Mouse (Mus musculus): ENCODE results near the gene Taok3.
A peak's percentile ranks its signal among the peaks of the same experiment; 100 is the strongest.

The Taok3 gene

GRCm38 (mm10) chr5:117185673-117186072 is 65.7 kb downstream of the Taok3 start:
- DNase-seq, result no peak

DNA sequence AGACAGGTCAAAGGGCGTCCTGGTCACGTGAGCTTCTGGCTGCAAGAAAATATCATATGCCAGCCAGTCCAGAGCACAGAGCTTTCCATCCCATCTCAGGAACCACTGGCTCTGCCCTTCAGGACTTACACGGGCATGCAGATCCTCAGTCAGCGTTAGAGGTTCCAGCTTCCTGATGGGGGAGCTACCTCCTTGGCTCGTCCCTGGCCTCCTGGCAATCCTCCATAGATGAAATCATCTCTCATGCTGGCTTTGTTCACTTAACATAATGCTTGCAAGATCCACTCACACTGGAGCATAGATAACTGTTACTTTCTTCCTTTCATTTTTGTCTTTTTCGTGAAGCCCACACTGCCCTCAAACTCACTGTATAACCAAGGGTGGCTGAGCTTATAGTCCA is 72.1 kb downstream of the Taok3 start:
- DNase-seq, result no peak

DNA sequence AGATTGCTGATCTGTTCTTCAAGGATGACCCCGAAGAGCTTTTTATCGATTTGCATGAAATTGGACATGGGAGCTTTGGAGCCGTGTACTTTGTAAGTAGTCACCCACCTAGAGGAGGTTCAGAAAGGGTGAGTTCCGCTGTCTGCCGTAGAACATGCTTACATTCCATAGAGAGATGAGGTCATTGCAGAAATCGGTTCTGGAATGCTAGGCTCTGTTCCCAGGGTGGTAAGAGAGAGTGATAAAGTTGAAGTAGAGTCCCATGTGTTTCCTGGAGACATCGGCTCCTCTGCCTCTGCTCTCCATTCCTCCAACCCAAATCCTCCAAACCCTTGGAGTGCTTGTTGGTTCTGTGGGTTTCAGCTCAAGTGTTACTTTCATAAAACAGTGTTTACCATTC is 73.8 kb downstream of the Taok3 start:
- no peak for DNase-seq

- no peak for DNase-seq
Observed at GRCm38 (mm10) chr5:117194672-117195071, 74.7 kb downstream of the Taok3 start.

GRCm38 (mm10) chr5:117196551-117196950 is 76.6 kb downstream of the Taok3 start:
- DNase-seq, result peak; percentile 42

DNA sequence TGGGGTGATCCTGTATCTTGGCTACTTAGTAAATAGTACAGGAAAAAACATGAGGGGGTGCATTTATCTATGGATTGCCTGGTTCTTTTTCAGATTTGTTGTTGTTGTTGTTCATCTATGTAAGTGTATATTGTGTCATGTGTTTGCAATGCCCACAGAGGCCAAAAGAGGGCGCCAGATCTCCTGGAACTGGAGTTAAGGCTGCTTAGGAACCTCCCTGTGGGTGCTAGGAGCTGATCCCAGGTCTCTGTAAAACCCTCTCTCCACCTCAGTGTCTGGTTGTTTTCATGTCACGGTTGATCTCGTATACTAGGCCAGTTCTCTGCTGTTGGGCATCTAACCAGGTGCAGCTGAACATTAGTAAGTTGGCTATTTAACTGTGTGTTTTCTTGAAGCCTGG is 78.5 kb downstream of the Taok3 start:
- DNase-seq, result no peak

- DNase-seq, result no peak
Observed at GRCm38 (mm10) chr5:117207286-117207685, 87.4 kb downstream of the Taok3 start.

- peak; percentile 31 for DNase-seq
Observed at GRCm38 (mm10) chr5:117214016-117214415, 94.1 kb downstream of the Taok3 start.

- DNase-seq, result no peak
Observed at GRCm38 (mm10) chr5:117231059-117231458, 111.1 kb downstream of the Taok3 start.

DNA sequence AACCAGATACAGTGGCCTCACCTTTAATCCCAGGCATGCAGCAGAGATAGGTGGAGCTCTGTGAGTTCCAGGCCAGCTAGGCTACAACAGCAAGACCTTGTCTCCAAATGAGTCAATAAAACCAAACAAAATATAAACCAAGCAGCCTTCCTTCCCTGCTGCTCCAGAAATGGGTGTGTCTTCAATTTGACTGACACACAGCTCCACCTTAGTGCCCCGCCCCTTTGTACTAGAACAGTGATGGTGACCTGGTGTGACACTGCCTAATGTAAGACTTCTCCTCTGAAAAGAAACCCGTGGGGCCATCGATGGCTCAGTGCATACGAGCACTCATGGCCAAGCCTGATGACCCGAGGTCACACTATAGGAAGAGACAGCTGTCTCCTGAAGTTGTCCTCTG is 116.6 kb downstream of the Taok3 start:
- DNase-seq, result no peak

DNA sequence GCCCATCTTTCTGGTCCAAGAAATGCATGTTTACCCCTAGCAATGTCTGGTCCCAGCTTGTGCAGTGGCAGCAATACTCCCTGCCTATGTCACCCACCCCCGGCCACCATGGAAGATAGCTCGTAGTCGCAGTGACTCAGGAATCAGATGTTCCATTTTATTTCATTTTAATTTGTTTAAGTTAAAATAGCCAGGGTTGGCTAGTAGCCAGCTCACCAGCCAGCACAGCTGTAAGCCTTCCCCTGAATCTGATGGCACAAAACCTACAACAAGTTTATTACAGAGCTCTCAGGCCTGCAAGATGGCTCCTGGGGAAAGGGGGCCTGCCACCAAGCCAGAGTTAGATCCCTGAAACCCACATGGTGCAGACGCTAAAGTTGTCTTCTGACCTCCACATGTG is 119.2 kb downstream of the Taok3 start:
- DNase-seq, result no peak

- DNase-seq, result no peak
Observed at GRCm38 (mm10) chr5:117240321-117240731, 120.4 kb downstream of the Taok3 start.

DNA sequence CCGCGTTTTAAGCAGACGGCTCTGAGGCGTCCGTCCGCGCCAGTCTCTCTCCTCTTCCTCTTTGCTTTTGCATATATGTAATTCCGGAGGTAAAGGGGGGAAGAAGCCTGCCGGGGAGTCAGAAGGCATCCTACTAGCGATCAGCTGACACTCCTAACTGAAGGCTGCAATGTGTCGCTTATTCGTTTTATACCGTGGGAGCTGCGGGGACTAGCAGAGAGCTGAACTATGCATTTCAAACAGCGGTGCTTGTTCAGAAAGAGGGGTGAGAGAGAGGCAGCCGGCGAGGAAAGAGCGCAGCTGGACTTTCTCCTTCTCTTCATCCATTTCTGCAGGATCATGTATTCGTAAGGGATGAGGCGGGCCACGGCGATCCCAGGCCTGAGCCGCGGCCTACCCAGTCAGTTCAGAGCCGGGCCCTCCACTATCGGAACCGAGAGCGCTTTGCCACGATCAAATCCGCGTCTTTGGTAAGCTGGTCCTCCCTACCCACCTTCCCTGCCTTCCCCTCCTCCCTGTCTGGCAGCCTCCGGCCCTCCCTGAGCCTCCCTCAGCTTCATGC is 120.9 kb downstream of the Taok3 start:
- no peak for DNase-seq

DNA sequence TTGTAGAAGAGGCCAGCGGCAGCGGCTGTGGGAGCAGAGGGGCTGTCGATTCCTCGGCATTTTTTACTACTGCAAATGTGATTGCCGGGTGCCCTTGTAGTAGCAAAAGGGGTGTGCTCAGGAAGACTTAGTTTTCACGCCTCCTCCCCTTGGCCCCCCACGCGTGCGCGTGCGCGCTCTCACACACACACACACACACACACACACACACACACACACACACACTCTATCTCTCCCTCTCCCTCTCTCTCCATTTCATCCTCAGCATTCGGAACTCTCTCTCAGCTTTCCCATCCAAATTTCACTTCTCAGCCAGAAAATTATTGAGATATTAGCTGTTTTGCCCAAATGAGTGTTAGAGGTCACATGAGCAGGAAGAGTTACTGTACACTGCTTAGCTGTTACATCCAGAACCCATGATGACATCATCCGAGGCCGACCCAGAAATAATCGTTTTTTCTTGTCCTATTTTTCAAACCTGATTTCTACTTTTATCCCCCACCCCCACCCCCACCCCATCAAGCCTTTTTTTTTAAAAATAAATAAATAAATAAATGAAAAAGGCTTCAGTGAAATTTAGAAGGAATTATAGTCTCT is 122.1 kb downstream of the Taok3 start:
- no peak for DNase-seq

DNA sequence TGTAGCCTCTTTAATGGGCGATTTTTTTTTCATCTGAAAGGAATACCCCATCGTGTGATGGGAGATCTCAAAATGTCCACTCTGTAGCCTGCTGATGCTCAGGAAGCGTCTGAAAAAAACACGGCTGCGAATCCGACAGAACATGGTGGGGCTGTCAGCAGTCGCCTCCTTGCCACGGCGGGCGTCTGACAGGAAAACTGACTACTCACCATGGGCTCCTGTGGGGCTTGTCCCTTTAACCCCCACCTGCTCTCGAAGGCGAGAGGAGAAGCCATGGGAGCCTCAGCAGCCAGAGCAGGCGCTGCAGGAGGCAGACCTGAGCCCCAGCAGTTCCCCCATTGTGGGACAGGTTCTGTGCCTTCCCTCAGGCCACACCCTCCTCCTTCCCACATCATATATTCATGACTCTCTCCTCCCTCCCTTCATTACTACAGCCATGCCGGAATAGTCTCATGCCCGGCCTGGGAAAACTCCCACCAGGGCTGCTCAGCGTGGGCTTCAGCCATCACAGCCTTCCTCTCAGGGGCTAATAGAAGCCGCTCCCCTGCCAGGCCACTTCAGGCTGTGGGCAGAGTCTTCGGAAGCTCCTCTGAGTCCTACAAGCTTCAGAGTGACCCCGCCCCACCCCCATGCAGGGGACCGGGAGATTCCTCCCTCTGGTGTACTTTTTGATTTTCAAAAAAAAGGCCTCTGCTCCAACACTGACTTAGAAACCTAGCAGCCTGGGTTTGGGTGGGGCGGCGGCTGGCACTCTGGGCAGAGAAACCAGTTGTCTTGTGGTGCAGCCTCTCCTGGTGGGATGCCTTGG is 122.9 kb downstream of the Taok3 start:
- DNase-seq, result no peak

- no peak for DNase-seq
Observed at GRCm38 (mm10) chr5:117245170-117245569, 125.2 kb downstream of the Taok3 start.

GRCm38 (mm10) chr5:117248351-117248750 is 128.4 kb downstream of the Taok3 start:
- no peak for DNase-seq

DNA sequence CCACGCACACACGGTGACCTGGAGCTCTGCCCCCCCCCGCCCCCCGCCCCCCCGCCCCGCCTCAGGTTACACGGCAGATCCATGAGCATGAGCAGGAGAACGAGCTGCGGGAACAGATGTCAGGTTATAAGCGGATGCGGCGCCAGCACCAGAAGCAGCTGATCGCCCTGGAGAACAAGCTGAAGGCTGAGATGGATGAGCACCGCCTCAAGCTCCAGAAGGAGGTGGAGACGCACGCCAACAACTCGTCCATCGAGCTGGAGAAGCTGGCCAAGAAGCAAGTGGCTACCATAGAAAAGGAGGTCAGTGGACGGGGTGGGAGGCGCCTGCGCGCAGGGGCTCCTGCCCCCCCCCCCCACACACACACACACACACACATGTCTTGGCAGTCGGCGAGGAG is 130.9 kb downstream of the Taok3 start:
- DNase-seq, result no peak

- DNase-seq, result no peak
Observed at GRCm38 (mm10) chr5:117251763-117252162, 131.8 kb downstream of the Taok3 start.

- DNase-seq, result no peak
Observed at GRCm38 (mm10) chr5:117258276-117258675, 138.3 kb downstream of the Taok3 start.

- DNase-seq, result no peak
Observed at GRCm38 (mm10) chr5:117263566-117263965, 143.6 kb downstream of the Taok3 start.

DNA sequence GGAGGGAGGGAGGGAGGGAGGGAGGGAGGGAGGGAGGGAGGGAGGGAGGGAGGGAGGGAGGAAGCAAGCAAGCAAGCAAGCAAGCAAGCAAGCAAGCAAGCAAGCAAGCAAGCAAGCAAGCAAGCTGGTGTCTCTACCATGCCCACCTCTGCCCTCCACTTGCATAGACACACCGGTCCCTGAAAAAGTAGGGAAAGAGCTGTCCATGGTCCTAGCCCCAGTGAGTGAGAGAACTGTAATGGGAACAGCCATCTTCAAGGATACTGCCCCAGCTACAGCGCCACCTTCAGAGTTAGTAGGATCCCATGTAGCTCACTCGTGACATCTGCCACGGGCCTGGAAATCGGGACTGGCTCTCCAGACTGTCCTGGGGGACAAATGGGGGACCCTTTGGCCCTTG is 144.8 kb downstream of the Taok3 start:
- DNase-seq, result no peak

GRCm38 (mm10) chr5:117267913-117268312 is 148.0 kb downstream of the Taok3 start:
- no peak for DNase-seq

DNA sequence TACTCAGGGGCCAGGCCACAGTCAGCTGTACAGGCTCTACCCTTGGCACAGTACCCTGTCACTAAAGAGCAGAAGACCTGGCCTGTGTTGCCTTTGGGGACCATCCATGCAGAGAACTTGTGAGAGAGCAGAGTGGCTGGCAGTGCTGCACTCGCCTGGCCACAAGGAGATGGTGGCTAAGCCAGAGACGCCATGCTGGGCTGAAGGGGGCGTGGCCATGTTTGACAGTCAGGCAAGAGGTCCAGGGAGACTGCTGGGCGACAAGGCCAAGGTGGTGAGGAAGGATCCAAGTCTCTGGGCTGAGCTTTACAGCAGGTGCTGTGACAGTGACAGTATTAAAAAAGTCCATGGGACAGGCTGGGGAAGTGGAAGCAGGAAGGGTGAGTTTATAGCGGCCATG is 148.8 kb downstream of the Taok3 start:
- DNase-seq, result no peak
